Mouse (Mus musculus) hematopoietic stem cell, adult 5-6 weeks (primary cell): Measurements from ENCODE around the gene Sphk2. TPM values are rescaled to one million over a fixed set of nuclear protein-coding genes. Genes with fewer than 3 reads are reported as not detected.

Experiments used
- total RNA-seq: library from RNA; stranded (forward); fragments of 172-1452, 232-1000 nt; gene quantifications from 2 replicates; pipeline ENCODE4 v1.2.3, GENCODE M21; 2017

Sphk2 gene
- total RNA-seq, 1 experiment from 2014 or later: 8.2 TPM

Other genes with a start within 250 kb of the Sphk2 start
- gene Tulp2, start 236.1 kb downstream of the Sphk2 start, total RNA-seq: not detected in 2 replicates
- not detected in 2 replicates for gene Gm45808, start 231.2 kb downstream of the Sphk2 start, total RNA-seq
- 16.9 and 21.6 TPM in 2 replicates for gene Dhdh, start 229.2 kb downstream of the Sphk2 start, total RNA-seq
- gene Nucb1, start 207.6 kb downstream of the Sphk2 start, total RNA-seq: 255 and 378 TPM in 2 replicates
- 267 and 291 TPM in 2 replicates for gene Ppp1r15a, start 191.7 kb downstream of the Sphk2 start, total RNA-seq
- gene Plekha4, start 191.7 kb downstream of the Sphk2 start, total RNA-seq: 0.31 and 3.1 TPM in 2 replicates
- gene Hsd17b14, start 163.1 kb downstream of the Sphk2 start, total RNA-seq: not detected in 2 replicates
- gene Bcat2, start 147.8 kb downstream of the Sphk2 start, total RNA-seq: 16.4 and 20.9 TPM in 2 replicates
- not detected in 2 replicates for gene Fgf21, start 102.5 kb downstream of the Sphk2 start, total RNA-seq
- 0.25 TPM in 1 of 2 replicates, not detected in the other for gene Fut1, start 100.7 kb downstream of the Sphk2 start, total RNA-seq
- not detected in 2 replicates for gene Izumo1, start 96.2 kb downstream of the Sphk2 start, total RNA-seq
- gene Rasip1, start 90.5 kb downstream of the Sphk2 start, total RNA-seq: 0.94 TPM in 1 of 2 replicates, not detected in the other
- not detected in 2 replicates for gene Mamstr, start 78.0 kb downstream of the Sphk2 start, total RNA-seq
- not detected in 2 replicates for gene Fut2, start 51.6 kb downstream of the Sphk2 start, total RNA-seq
- not detected in 2 replicates for gene Ntn5, start 34.0 kb downstream of the Sphk2 start, total RNA-seq
- gene Sec1, start 23.6 kb downstream of the Sphk2 start, total RNA-seq: not detected in 2 replicates
- 0.30 and 1.1 TPM in 2 replicates for gene Car11, start 18.2 kb downstream of the Sphk2 start, total RNA-seq
- 11.5 and 25.3 TPM in 2 replicates for gene Dbp, start 12.9 kb downstream of the Sphk2 start, total RNA-seq
- 1,764 and 1,816 TPM in 2 replicates for gene Rpl18, start 2.5 kb downstream of the Sphk2 start, total RNA-seq
- 0.79 and 1.8 TPM in 2 replicates for gene Fam83e, start 3.2 kb upstream of the Sphk2 start, total RNA-seq
- not detected in 2 replicates for gene Spaca4, start 7.8 kb upstream of the Sphk2 start, total RNA-seq
- gene Lmtk3, start 65.7 kb upstream of the Sphk2 start, total RNA-seq: 0.10 TPM in 1 of 2 replicates, not detected in the other
- gene Sult2b1, start 66.7 kb upstream of the Sphk2 start, total RNA-seq: 4.1 TPM in 1 of 2 replicates, not detected in the other
- 46.6 and 82.7 TPM in 2 replicates for gene Cyth2, start 96.6 kb upstream of the Sphk2 start, total RNA-seq
- gene Kcnj14, start 106.8 kb upstream of the Sphk2 start, total RNA-seq: 0.63 TPM in 1 of 2 replicates, not detected in the other
- gene Grwd1, start 112.9 kb upstream of the Sphk2 start, total RNA-seq: 17.1 and 19.3 TPM in 2 replicates
- gene Kdelr1, start 154.8 kb upstream of the Sphk2 start, total RNA-seq: 56.0 and 63.8 TPM in 2 replicates
- 0.10 and 0.31 TPM in 2 replicates for gene Grin2d, start 160.4 kb upstream of the Sphk2 start, total RNA-seq
- not detected in 2 replicates for gene Syngr4, start 178.7 kb upstream of the Sphk2 start, total RNA-seq
- 16.2 and 19.6 TPM in 2 replicates for gene Tmem143, start 178.9 kb upstream of the Sphk2 start, total RNA-seq
- 193 and 200 TPM in 2 replicates for gene Emp3, start 203.4 kb upstream of the Sphk2 start, total RNA-seq
- gene Ccdc114, start 206.1 kb upstream of the Sphk2 start, total RNA-seq: 3.2 and 6.8 TPM in 2 replicates